Mouse (Mus musculus) G1E (cell line): ENCODE data around the gene Mgat4b. TPM values are rescaled to one million over a fixed set of nuclear protein-coding genes. Genes with fewer than 3 reads are reported as not detected.

Experiments used
- ATAC-seq: 2 replicates; pipeline ENCODE4 v1.8.0; 2016; ENCODE audit warnings: mild to moderate bottlenecking; ENCODE audit not compliant: insufficient number of reproducible peaks, poor library complexity, low FRiP score, severe bottlenecking; ENCODE audit errors: extremely low read depth
- DNase-seq: peaks from one replicate; pipeline ENCODE4 v3.0.0; 2012; ENCODE audit warnings: low spot score
- H3K27me3 ChIP-seq: 2 replicates; pipeline ENCODE4 v1.6.1; 2012; ENCODE audit warnings: mild to moderate bottlenecking, low read length, inconsistent platforms; ENCODE audit not compliant: insufficient read depth
- H3K36me3 ChIP-seq: replicated peaks from 2 replicates; pipeline ENCODE3; 2012; ENCODE audit warnings: mild to moderate bottlenecking, inconsistent platforms
- H3K4me1 ChIP-seq: 2 replicates; pipeline ENCODE4 v1.6.1; 2012; ENCODE audit warnings: low read depth, low read length, inconsistent platforms, mixed read lengths; ENCODE audit not compliant: insufficient read depth
- H3K4me3 ChIP-seq: 2 replicates; pipeline ENCODE4 v1.5.1; 2012; ENCODE audit warnings: low read depth, mild to moderate bottlenecking, inconsistent platforms, low read length, moderate library complexity, mixed read lengths
- H3K9me3 ChIP-seq: replicated peaks from 2 replicates; pipeline ENCODE4 v1.6.1; 2012; ENCODE audit warnings: inconsistent platforms
- CTCF ChIP-seq: IDR thresholded peaks from 2 replicates; pipeline ENCODE4 v1.5.1; 2012; ENCODE audit warnings: low read depth, low read length, inconsistent platforms, mixed read lengths
- GATA1 ChIP-seq: IDR thresholded peaks from 2 replicates; pipeline ENCODE4 v1.6.1; 2012; ENCODE audit warnings: borderline replicate concordance, low read length, inconsistent platforms, mixed read lengths
- GATA2 ChIP-seq: IDR thresholded peaks from 2 replicates; pipeline ENCODE4 v1.6.1; 2012; ENCODE audit warnings: low read depth, low read length, inconsistent platforms, borderline replicate concordance
- POLR2AphosphoS5 ChIP-seq: IDR thresholded peaks from 2 replicates; pipeline ENCODE4 v1.6.1; 2012; ENCODE audit warnings: low read depth, low read length, inconsistent platforms; ENCODE audit not compliant: insufficient replicate concordance
- TAL1 ChIP-seq: conservative IDR thresholded peaks from 2 replicates; pipeline ENCODE4 v1.6.1; 2012; ENCODE audit warnings: low read depth, low read length, inconsistent platforms, mixed read lengths
- polyA plus RNA-seq: library from polyadenylated mRNA; stranded (reverse); fragments of >175 nt; gene quantifications from 2 replicates; pipeline ENCODE4 v1.2.3, GENCODE M21; 2012
- total RNA-seq, 2 experiments: library from RNA; stranded (forward) in 1 of 2; stranded (reverse) in 1 of 2; fragments of 200-1000 nt in 1 of 2; fragments of >200 nt in 1 of 2; fragmentation: Nextera tagmentation in 1 of 2; gene quantifications; 2 replicates each; pipeline ENCODE4 v1.2.3; 2014 to 2017

Mgat4b gene
- total and polyA plus RNA-seq, 3 experiments, result 15.6 to 106 (median 18.4) TPM

DNA sequence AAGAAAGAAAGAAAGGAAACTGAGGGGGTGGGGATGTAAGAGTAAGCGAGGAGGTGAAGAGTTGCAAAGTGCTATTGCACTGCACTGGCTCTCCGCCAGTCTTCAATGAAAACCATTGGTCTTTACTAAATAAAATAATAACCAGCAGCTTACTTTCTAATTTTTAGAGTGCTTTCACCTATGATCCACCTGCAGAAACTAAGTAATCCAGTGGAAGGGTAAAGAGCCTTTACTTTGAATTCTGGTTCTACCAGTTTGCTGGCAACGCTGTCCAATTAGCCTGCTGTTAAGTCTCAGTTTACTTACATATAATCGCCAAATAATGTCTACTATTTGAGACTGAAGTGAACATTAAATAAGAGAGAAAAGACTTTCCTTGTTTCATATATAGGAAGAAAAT, 68.3 kb downstream of the Mgat4b start:
- H3K36me3 ChIP-seq, result peaks cover 75% of the 10 kb centered on the region
- no peaks in the 10 kb centered on the region for H3K27me3 ChIP-seq
- ATAC-seq (no peak), DNase-seq (no peak)
- H3K9me3 ChIP-seq, result no peaks in the 10 kb centered on the region
- no peak overlapping the region for H3K4me3 ChIP-seq
- TF ChIP-seq CTCF, result no peak
- no peak for TF ChIP-seq POLR2AphosphoS5
- TF ChIP-seq TAL1, result no peak
- TF ChIP-seq GATA1, result no peak
- no peak for TF ChIP-seq GATA2
- H3K4me1 ChIP-seq, result peaks cover 20% of the 10 kb centered on the region

DNA sequence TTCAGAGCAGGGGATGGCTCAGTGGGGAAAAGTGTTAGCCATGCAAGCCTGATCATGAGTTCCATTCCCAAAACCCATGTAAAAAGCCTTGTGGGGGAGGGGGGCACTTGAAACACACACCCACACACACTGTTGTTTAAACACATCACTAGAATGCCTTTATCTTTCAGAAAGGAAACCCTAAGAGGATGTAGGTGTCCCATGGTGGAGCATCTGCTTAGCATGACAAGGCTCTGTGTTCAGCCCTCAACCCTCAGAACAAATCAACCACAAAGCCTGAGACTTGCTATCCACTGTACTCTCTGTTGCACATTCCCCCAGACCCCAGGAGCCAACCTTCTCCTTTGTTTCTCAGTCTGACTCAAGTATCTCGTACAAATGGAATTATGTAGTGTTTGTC, 69.4 kb downstream of the Mgat4b start:
- Histone ChIP-seq H3K9me3 (no peaks in the 10 kb centered on the region), H3K36me3 (peaks cover 69% of the 10 kb centered on the region), H3K27me3 (no peaks in the 10 kb centered on the region), H3K4me1 (peaks cover 20% of the 10 kb centered on the region), H3K4me3 (no peak overlapping the region)
- TF ChIP-seq GATA2, result no peak
- no peak for TF ChIP-seq POLR2AphosphoS5
- TF ChIP-seq TAL1, result no peak
- no peak for TF ChIP-seq GATA1
- no peak for TF ChIP-seq CTCF
- DNase-seq, result no peak
- no peak for ATAC-seq

Other genes starting within 250 kb of the Mgat4b start
- 195 and 199 TPM in 2 replicates for gene Rnf130, start 185.5 kb upstream of the Mgat4b start, total RNA-seq (2014; fragmentation: Nextera tagmentation)
- 225 and 240 TPM in 2 replicates for gene Rnf130, start 185.5 kb upstream of the Mgat4b start, total RNA-seq (2017)
- gene Rnf130, start 185.5 kb upstream of the Mgat4b start, polyA plus RNA-seq, result 80.8 and 103 TPM in 2 replicates
- 84.8 and 113 TPM in 2 replicates for gene Tbc1d9b, start 79.5 kb upstream of the Mgat4b start, total RNA-seq (2014; fragmentation: Nextera tagmentation)
- gene Tbc1d9b, start 79.5 kb upstream of the Mgat4b start, total RNA-seq (2017), result 83.1 and 97.7 TPM in 2 replicates
- 84.5 and 137 TPM in 2 replicates for gene Tbc1d9b, start 79.5 kb upstream of the Mgat4b start, polyA plus RNA-seq
- gene Mrnip, start 36.4 kb upstream of the Mgat4b start, total RNA-seq (2014; fragmentation: Nextera tagmentation), result 44.8 and 63.7 TPM in 2 replicates
- 17.4 and 17.6 TPM in 2 replicates for gene Mrnip, start 36.4 kb upstream of the Mgat4b start, total RNA-seq (2017)
- gene Mrnip, start 36.4 kb upstream of the Mgat4b start, polyA plus RNA-seq, result 6.5 and 10.6 TPM in 2 replicates
- gene Sqstm1, start 63 bp upstream of the Mgat4b start, total RNA-seq (2014; fragmentation: Nextera tagmentation), result 118 and 252 TPM in 2 replicates
- gene Sqstm1, start 63 bp upstream of the Mgat4b start, total RNA-seq (2017), result 663 and 687 TPM in 2 replicates
- 134 and 138 TPM in 2 replicates for gene Sqstm1, start 63 bp upstream of the Mgat4b start, polyA plus RNA-seq
- gene Ltc4s, start 27.7 kb downstream of the Mgat4b start, total RNA-seq (2014; fragmentation: Nextera tagmentation), result not detected in 2 replicates
- not detected in 2 replicates for gene Ltc4s, start 27.7 kb downstream of the Mgat4b start, total RNA-seq (2017)
- not detected in 2 replicates for gene Ltc4s, start 27.7 kb downstream of the Mgat4b start, polyA plus RNA-seq
- gene Maml1, start 81.4 kb downstream of the Mgat4b start, total RNA-seq (2014; fragmentation: Nextera tagmentation), result 34.4 and 44.8 TPM in 2 replicates
- gene Maml1, start 81.4 kb downstream of the Mgat4b start, total RNA-seq (2017), result 5.5 and 6.1 TPM in 2 replicates
- gene Maml1, start 81.4 kb downstream of the Mgat4b start, polyA plus RNA-seq, result 15.2 and 17.8 TPM in 2 replicates
- gene Canx, start 114.8 kb downstream of the Mgat4b start, total RNA-seq (2014; fragmentation: Nextera tagmentation), result 369 and 385 TPM in 2 replicates
- 393 and 558 TPM in 2 replicates for gene Canx, start 114.8 kb downstream of the Mgat4b start, total RNA-seq (2017)
- 39.0 and 61.0 TPM in 2 replicates for gene Canx, start 114.8 kb downstream of the Mgat4b start, polyA plus RNA-seq
- not detected in 2 replicates for gene Cby3, start 143.6 kb downstream of the Mgat4b start, total RNA-seq (2014; fragmentation: Nextera tagmentation)
- not detected in 2 replicates for gene Cby3, start 143.6 kb downstream of the Mgat4b start, total RNA-seq (2017)
- not detected in 2 replicates for gene Cby3, start 143.6 kb downstream of the Mgat4b start, polyA plus RNA-seq
- 360 and 411 TPM in 2 replicates for gene Hnrnph1, start 166.1 kb downstream of the Mgat4b start, total RNA-seq (2014; fragmentation: Nextera tagmentation)
- gene Hnrnph1, start 166.1 kb downstream of the Mgat4b start, total RNA-seq (2017), result 498 and 593 TPM in 2 replicates
- gene Hnrnph1, start 166.1 kb downstream of the Mgat4b start, polyA plus RNA-seq, result 203 and 230 TPM in 2 replicates
- 13.8 and 26.1 TPM in 2 replicates for gene Rufy1, start 220.2 kb downstream of the Mgat4b start, total RNA-seq (2014; fragmentation: Nextera tagmentation)
- gene Rufy1, start 220.2 kb downstream of the Mgat4b start, total RNA-seq (2017), result 29.3 and 31.4 TPM in 2 replicates
- gene Rufy1, start 220.2 kb downstream of the Mgat4b start, polyA plus RNA-seq, result 8.3 and 8.7 TPM in 2 replicates